Mouse (Mus musculus): ENCODE results near the gene Cyp2c69. TPM values are rescaled to one million over a fixed set of nuclear protein-coding genes. Genes with fewer than 3 reads are reported as not detected.
"Not testable (repeated sequence)": the region's sequence is repeated elsewhere in the genome, so short reads cannot be mapped to it uniquely, and the experiment has no call there.

Cyp2c69 gene
- not detected in 2 replicates for polyA plus RNA-seq (2014; fragmentation: Nextera tagmentation; extraction: Ambion mirVana)

- not testable (repeated sequence) for ATAC-seq (ENCODE audit: low FRiP score, low TSS enrichment); H3K9ac ChIP-seq (ENCODE audit: low read depth, low read length)
Observed at GRCm38 (mm10) chr19:39886699-39887098, at the start of gene Cyp2c69. TSS of gene Cyp2c69 (minus strand) at chr19:39886799.

GRCm38 (mm10) chr19:39935396-39935795 lies 48.8 kb upstream of the Cyp2c69 start:
- Histone ChIP-seq H3K9ac (ENCODE audit: low read depth, low read length) (no peak overlapping the region), H3K9me3 (ENCODE audit: control insufficient read depth, low read length) (no peaks in the 10 kb centered on the region), H3K36me3 (ENCODE audit: control insufficient read depth, insufficient read depth, low read length) (no peaks in the 10 kb centered on the region), H3K4me1 (ENCODE audit: control insufficient read depth, insufficient read depth, low read length) (no peaks in the 10 kb centered on the region), H3K27ac (ENCODE audit: low read depth, low read length) (no peak overlapping the region), H3K4me3 (ENCODE audit: low read length) (no peak overlapping the region), H3K27me3 (ENCODE audit: control insufficient read depth, insufficient read depth, low read length) (no peaks in the 10 kb centered on the region), H3K4me2 (replicated peaks; ENCODE audit: low read depth, low read length) (no peak overlapping the region)
- 94% methylated on average over 2 of the region's 2 CpGs for WGBS
- no peak for ATAC-seq (ENCODE audit: low FRiP score, low TSS enrichment)

More at GRCm38 (mm10) chr19:39886699-39887098, at the start of gene Cyp2c69:
- not testable (repeated sequence) for H3K36me3 ChIP-seq (ENCODE audit: control insufficient read depth, insufficient read depth, low read length); H3K4me1 ChIP-seq (ENCODE audit: control insufficient read depth, insufficient read depth, low read length); H3K27me3 ChIP-seq (ENCODE audit: control insufficient read depth, insufficient read depth, low read length); H3K4me3 ChIP-seq (ENCODE audit: low read length); H3K4me2 ChIP-seq (replicated peaks; ENCODE audit: low read depth, low read length); H3K27ac ChIP-seq (ENCODE audit: low read depth, low read length); H3K9me3 ChIP-seq (ENCODE audit: control insufficient read depth, low read length)
- whole genome bisulfite sequencing = 96% methylated on average over 3 of the region's 3 CpGs

GRCm38 (mm10) chr19:39930032-39930431 lies 43.4 kb upstream of the Cyp2c69 start:
- no peaks in the 10 kb centered on the region for H3K9me3 ChIP-seq (ENCODE audit: control insufficient read depth, low read length)
- H3K27me3 ChIP-seq (ENCODE audit: control insufficient read depth, insufficient read depth, low read length) = no peaks in the 10 kb centered on the region
- ATAC-seq (ENCODE audit: low FRiP score, low TSS enrichment) = no peak
- H3K9ac ChIP-seq (ENCODE audit: low read depth, low read length) = no peak overlapping the region
- H3K4me2 ChIP-seq (replicated peaks; ENCODE audit: low read depth, low read length) = no peak overlapping the region
- 62% methylated on average over 1 of the region's 1 CpGs for WGBS
- no peaks in the 10 kb centered on the region for H3K36me3 ChIP-seq (ENCODE audit: control insufficient read depth, insufficient read depth, low read length)
- H3K4me3 ChIP-seq (ENCODE audit: low read length) = no peak overlapping the region
- no peak overlapping the region for H3K27ac ChIP-seq (ENCODE audit: low read depth, low read length)
- no peaks in the 10 kb centered on the region for H3K4me1 ChIP-seq (ENCODE audit: control insufficient read depth, insufficient read depth, low read length)

DNA sequence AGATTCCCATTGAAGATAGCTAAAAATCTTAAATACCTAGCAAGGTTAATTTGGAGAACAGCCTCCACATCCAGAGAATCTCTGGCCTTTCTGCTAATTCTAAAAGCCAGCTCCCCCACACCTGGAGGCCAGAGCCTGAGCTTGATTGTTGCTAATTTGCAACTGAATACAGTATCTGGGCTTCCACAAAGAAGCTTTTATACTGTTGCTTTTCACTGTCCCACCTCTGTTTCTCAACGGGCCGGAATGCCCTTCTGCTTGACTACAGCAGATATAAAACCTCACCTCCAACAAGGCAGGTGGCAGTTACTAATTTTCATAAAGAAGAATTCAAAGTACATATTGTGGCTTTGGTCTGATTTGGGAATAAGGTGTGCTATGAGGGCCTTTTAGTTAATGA lies 15.1 kb upstream of the Cyp2c69 start:
- no peak for ATAC-seq (ENCODE audit: low FRiP score, low TSS enrichment)
- no peak overlapping the region for H3K27ac ChIP-seq (ENCODE audit: low read depth, low read length)
- H3K27me3 ChIP-seq (ENCODE audit: control insufficient read depth, insufficient read depth, low read length) = no peaks in the 10 kb centered on the region
- H3K4me3 ChIP-seq (ENCODE audit: low read length) = no peak overlapping the region
- H3K36me3 ChIP-seq (ENCODE audit: control insufficient read depth, insufficient read depth, low read length) = no peaks in the 10 kb centered on the region
- H3K4me1 ChIP-seq (ENCODE audit: control insufficient read depth, insufficient read depth, low read length) = no peaks in the 10 kb centered on the region
- no peak overlapping the region for H3K4me2 ChIP-seq (replicated peaks; ENCODE audit: low read depth, low read length)
- H3K9ac ChIP-seq (ENCODE audit: low read depth, low read length) = no peak overlapping the region
- WGBS = 85% methylated on average over 2 of the region's 2 CpGs
- no peaks in the 10 kb centered on the region for H3K9me3 ChIP-seq (ENCODE audit: control insufficient read depth, low read length)

GRCm38 (mm10) chr19:39890079-39890478 lies 3.5 kb upstream of the Cyp2c69 start:
- H3K9ac ChIP-seq (ENCODE audit: low read depth, low read length) = not testable (repeated sequence)
- 89% methylated on average over 3 of the region's 3 CpGs for WGBS

GRCm38 (mm10) chr19:39866133-39866532 lies 20.5 kb downstream of the Cyp2c69 start:
- Histone ChIP-seq H3K4me3 (ENCODE audit: low read length) (no peak overlapping the region), H3K36me3 (ENCODE audit: control insufficient read depth, insufficient read depth, low read length) (no peaks in the 10 kb centered on the region), H3K27me3 (ENCODE audit: control insufficient read depth, insufficient read depth, low read length) (no peaks in the 10 kb centered on the region), H3K9ac (ENCODE audit: low read depth, low read length) (no peak overlapping the region), H3K4me1 (ENCODE audit: control insufficient read depth, insufficient read depth, low read length) (no peaks in the 10 kb centered on the region), H3K27ac (ENCODE audit: low read depth, low read length) (no peak overlapping the region), H3K9me3 (ENCODE audit: control insufficient read depth, low read length) (no peaks in the 10 kb centered on the region), H3K4me2 (replicated peaks; ENCODE audit: low read depth, low read length) (no peak overlapping the region)
- ATAC-seq (ENCODE audit: low FRiP score, low TSS enrichment) = no peak
- 89% methylated on average over 1 of the region's 1 CpGs for WGBS

More at GRCm38 (mm10) chr19:39890079-39890478, 3.5 kb upstream of the Cyp2c69 start:
- not testable (repeated sequence) for H3K27me3 ChIP-seq (ENCODE audit: control insufficient read depth, insufficient read depth, low read length); H3K27ac ChIP-seq (ENCODE audit: low read depth, low read length); H3K9me3 ChIP-seq (ENCODE audit: control insufficient read depth, low read length); H3K4me1 ChIP-seq (ENCODE audit: control insufficient read depth, insufficient read depth, low read length); H3K4me2 ChIP-seq (replicated peaks; ENCODE audit: low read depth, low read length); H3K36me3 ChIP-seq (ENCODE audit: control insufficient read depth, insufficient read depth, low read length); ATAC-seq (ENCODE audit: low FRiP score, low TSS enrichment); H3K4me3 ChIP-seq (ENCODE audit: low read length)

GRCm38 (mm10) chr19:39820931-39821330 lies 65.7 kb downstream of the Cyp2c69 start:
- not testable (repeated sequence) for H3K4me3 ChIP-seq (ENCODE audit: low read length); H3K27ac ChIP-seq (ENCODE audit: low read depth, low read length); H3K4me1 ChIP-seq (ENCODE audit: control insufficient read depth, insufficient read depth, low read length); H3K4me2 ChIP-seq (replicated peaks; ENCODE audit: low read depth, low read length); H3K27me3 ChIP-seq (ENCODE audit: control insufficient read depth, insufficient read depth, low read length); H3K9me3 ChIP-seq (ENCODE audit: control insufficient read depth, low read length); H3K36me3 ChIP-seq (ENCODE audit: control insufficient read depth, insufficient read depth, low read length); ATAC-seq (ENCODE audit: low FRiP score, low TSS enrichment); H3K9ac ChIP-seq (ENCODE audit: low read depth, low read length)
- WGBS = 83% methylated on average over 2 of the region's 2 CpGs

DNA sequence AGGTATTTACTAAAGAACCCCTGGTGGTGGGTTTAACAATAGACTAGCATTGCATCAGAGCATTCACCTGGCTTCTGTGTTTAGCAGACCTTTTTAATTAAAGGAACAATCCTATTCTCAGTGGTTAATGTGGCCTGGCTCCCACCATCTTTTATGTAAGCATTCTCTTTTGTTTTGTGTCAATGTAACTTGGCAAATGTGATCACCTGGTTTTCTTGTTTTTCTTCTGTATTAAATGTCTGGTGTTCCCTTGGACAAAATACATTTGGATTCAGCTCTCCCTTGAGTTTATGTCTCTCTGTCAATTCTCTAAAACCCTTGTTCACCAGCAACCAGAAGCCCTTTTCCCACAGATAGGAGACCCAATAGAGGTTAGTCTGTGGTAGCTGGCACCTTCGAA lies 70.2 kb downstream of the Cyp2c69 start:
- H3K27ac ChIP-seq (ENCODE audit: low read depth, low read length); H3K9me3 ChIP-seq (ENCODE audit: control insufficient read depth, low read length); H3K9ac ChIP-seq (ENCODE audit: low read depth, low read length); H3K4me2 ChIP-seq (replicated peaks; ENCODE audit: low read depth, low read length); H3K27me3 ChIP-seq (ENCODE audit: control insufficient read depth, insufficient read depth, low read length); H3K4me1 ChIP-seq (ENCODE audit: control insufficient read depth, insufficient read depth, low read length); ATAC-seq (ENCODE audit: low FRiP score, low TSS enrichment); H3K36me3 ChIP-seq (ENCODE audit: control insufficient read depth, insufficient read depth, low read length); H3K4me3 ChIP-seq (ENCODE audit: low read length): not testable (repeated sequence)
- 91% methylated on average over 1 of the region's 1 CpGs for WGBS

- not testable (repeated sequence) for H3K4me1 ChIP-seq (ENCODE audit: control insufficient read depth, insufficient read depth, low read length); H3K9ac ChIP-seq (ENCODE audit: low read depth, low read length); H3K36me3 ChIP-seq (ENCODE audit: control insufficient read depth, insufficient read depth, low read length); H3K27ac ChIP-seq (ENCODE audit: low read depth, low read length); H3K27me3 ChIP-seq (ENCODE audit: control insufficient read depth, insufficient read depth, low read length); H3K4me3 ChIP-seq (ENCODE audit: low read length); H3K4me2 ChIP-seq (replicated peaks; ENCODE audit: low read depth, low read length); ATAC-seq (ENCODE audit: low FRiP score, low TSS enrichment); H3K9me3 ChIP-seq (ENCODE audit: control insufficient read depth, low read length)
- WGBS = 77% methylated on average over 4 of the region's 4 CpGs
Observed at GRCm38 (mm10) chr19:39815991-39816390, 70.6 kb downstream of the Cyp2c69 start.

Measured in kidney, embryonic 14.5 days (tissue).